Mouse (Mus musculus): ENCODE measurements around the gene Sycp3. TPM values are rescaled to one million over a fixed set of nuclear protein-coding genes. Genes with fewer than 3 reads are reported as not detected.
"Not testable (repeated sequence)": the region's sequence is repeated elsewhere in the genome, so short reads cannot be mapped to it uniquely, and the experiment has no call there.

The Sycp3 gene
- polyA plus RNA-seq, 1 experiment from 2014 or later = 0.21 TPM

- no peak for DNase-seq (ENCODE audit: low spot score)
- H3K36me3 ChIP-seq = no peaks in the 10 kb centered on the region
- no peaks in the 10 kb centered on the region for H3K27me3 ChIP-seq (ENCODE audit: low read depth, poor library complexity, severe bottlenecking)
- no peak overlapping the region for H3K4me3 ChIP-seq
- no peaks in the 10 kb centered on the region for H3K9me3 ChIP-seq (replicated peaks)
- 74% methylated on average over 18 of the region's 18 CpGs for WGBS
- H3K4me1 ChIP-seq = no peaks in the 10 kb centered on the region
- no peak overlapping the region for H3K27ac ChIP-seq
Measured at GRCm38 (mm10) chr10:88460122-88460820, 902 bp downstream of the Sycp3 start.

DNA sequence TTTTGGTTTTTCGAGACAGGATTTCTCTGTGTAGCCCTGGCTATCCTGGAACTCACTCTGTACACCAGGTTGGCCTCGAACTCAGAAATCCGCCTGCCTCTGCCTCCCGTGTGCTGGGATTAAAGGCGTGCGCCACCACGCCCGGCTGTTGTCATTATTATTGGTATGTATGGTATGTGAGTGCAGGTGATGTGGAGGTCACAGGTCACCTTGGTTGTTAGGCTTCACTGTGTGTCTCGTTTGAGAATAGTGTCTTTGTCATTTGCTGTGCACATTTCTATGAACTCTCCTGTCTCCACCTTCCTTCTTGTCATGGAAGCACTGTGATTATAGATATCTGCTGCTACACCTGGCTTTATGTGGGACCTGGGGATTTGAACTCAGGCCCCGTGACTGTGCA, 23.5 kb downstream of the Sycp3 start:
- not testable (repeated sequence) for H3K36me3 ChIP-seq; H3K4me3 ChIP-seq; DNase-seq (ENCODE audit: low spot score); H3K9me3 ChIP-seq (replicated peaks); H3K27me3 ChIP-seq (ENCODE audit: low read depth, poor library complexity, severe bottlenecking); H3K27ac ChIP-seq; H3K4me1 ChIP-seq
- 91% methylated on average over 10 of the region's 10 CpGs for WGBS

DNA sequence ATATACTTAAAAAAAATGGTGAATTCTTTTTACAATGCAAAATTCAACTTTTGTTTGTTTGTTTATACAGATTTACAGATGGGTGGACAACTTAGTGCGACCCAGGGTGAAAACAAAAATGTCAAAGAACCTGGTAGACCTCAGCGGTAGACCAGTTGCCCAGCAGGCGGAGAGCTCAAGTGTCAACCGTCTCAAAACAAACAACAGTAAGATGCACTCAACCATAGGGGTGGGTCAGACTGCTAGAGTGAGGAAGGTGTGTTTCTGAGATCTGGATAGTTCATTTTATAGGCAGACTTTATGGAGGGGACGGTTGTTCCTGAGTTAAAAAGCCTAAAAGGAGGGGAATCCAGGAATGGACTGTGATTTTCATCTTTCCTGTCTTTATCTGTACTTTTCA, 29.3 kb downstream of the Sycp3 start:
- WGBS = 91% methylated on average over 5 of the region's 5 CpGs
- Histone ChIP-seq H3K4me1 (no peaks in the 10 kb centered on the region), H3K27me3 (ENCODE audit: low read depth, poor library complexity, severe bottlenecking) (no peaks in the 10 kb centered on the region), H3K36me3 (no peaks in the 10 kb centered on the region), H3K4me3 (no peak overlapping the region), H3K27ac (no peak overlapping the region), H3K9me3 (replicated peaks) (no peaks in the 10 kb centered on the region)
- DNase-seq (ENCODE audit: low spot score) = no peak

DNA sequence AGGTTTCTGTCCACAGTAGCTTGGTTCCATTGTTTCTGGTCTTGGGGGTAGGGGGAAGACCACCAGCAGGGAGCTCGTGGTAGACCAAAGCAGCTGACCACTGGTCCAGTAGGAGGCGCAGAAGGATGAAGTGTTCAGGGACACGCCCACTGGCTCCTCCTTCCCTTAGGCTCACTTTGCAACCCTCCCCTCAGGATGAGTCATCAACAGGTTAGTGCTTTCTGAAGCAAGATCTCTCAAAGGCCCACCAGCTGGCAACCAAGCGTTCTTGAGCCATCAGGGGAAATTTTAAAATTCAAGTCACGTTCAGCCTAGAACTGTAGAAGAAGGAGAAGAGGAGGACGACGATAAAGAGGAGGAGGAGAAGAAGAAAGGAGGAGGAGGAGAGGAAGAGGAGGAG, 32.3 kb downstream of the Sycp3 start:
- no peak overlapping the region for H3K27ac ChIP-seq
- no peak overlapping the region for H3K4me3 ChIP-seq
- no peak for DNase-seq (ENCODE audit: low spot score)
- no peaks in the 10 kb centered on the region for H3K27me3 ChIP-seq (ENCODE audit: low read depth, poor library complexity, severe bottlenecking)
- no peaks in the 10 kb centered on the region for H3K9me3 ChIP-seq (replicated peaks)
- 61% methylated on average over 7 of the region's 7 CpGs for WGBS
- H3K36me3 ChIP-seq = no peaks in the 10 kb centered on the region
- H3K4me1 ChIP-seq = peaks cover 13% of the 10 kb centered on the region

GRCm38 (mm10) chr10:88492658-88493057, 33.3 kb downstream of the Sycp3 start:
- no peak for DNase-seq (ENCODE audit: low spot score)
- H3K27ac ChIP-seq = no peak overlapping the region
- no peaks in the 10 kb centered on the region for H3K9me3 ChIP-seq (replicated peaks)
- peaks cover 21% of the 10 kb centered on the region for H3K4me1 ChIP-seq
- WGBS = 89% methylated on average over 8 of the region's 8 CpGs
- no peak overlapping the region for H3K4me3 ChIP-seq
- no peaks in the 10 kb centered on the region for H3K27me3 ChIP-seq (ENCODE audit: low read depth, poor library complexity, severe bottlenecking)
- H3K36me3 ChIP-seq = no peaks in the 10 kb centered on the region

DNA sequence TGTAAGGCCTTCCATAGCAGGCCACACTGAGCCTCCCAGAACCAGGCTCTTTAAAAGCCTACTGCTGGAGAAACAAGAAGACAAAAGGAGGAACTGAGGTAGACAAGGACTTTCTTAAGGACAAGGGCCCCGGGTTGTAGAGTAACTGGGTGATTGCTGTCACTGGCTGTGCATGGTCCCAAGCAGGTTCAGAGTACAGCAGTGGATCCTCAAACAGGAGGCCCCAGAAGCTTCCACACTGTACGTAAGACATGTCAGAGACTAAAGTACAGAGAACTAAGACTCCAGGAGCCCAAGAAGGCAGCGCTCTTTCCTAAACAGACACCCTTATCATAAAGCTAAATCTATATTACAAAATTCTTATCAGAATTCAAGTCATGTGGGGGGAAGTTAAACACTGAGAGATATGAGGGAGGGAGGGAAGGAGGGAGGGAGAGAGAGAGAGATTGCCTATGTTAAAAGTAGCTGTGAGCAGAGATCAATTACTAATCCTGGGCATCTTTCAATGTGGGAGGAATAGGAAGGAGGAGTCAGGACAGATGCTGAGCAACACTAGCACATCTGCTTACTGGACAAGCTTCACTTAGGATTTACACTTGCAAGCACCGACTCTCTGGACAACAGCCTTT, 35.7 kb downstream of the Sycp3 start:
- Histone ChIP-seq H3K27ac (no peak overlapping the region), H3K9me3 (replicated peaks) (no peaks in the 10 kb centered on the region), H3K36me3 (0 out of 2 replicates have a peak, but pooled peaks cover 2% of the 10 kb centered on the region), H3K4me3 (no peak overlapping the region), H3K27me3 (ENCODE audit: low read depth, poor library complexity, severe bottlenecking) (no peaks in the 10 kb centered on the region), H3K4me1 (peaks cover 21% of the 10 kb centered on the region)
- DNase-seq (ENCODE audit: low spot score) = no peak
- 86% methylated on average over 4 of the region's 4 CpGs for WGBS

DNA sequence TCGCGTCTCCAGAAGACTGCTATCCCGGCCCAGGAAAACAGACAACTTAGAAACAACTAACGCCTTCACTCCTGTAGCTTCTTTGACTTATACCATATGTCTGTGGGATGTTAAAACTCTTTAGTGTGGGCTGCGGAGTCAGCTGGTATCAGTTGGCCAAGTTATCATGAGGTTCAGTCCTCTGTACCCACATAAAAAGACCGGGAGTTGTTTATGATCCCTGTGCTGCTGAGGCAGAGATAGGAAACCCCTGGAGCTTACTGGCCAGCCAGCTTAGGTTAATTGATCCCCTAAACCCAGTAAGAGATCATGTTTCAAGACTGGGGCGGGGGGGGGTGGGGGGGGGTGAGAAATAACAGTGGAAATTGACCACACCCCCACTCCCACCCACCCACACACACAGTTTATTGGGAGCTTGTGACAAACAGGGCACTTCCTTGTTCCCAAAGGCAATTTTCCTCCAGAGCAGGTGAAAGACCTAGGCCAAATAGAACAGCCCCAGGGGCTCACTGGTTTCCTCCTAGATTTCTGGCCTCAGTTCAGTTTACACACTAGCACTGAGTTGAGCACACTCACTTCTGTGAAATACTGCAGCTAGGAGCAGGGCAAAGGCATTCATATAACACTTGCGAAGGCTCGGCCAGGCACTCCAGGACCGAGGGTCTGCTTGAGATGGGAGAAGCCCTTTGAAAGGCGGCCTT, 37.6 kb downstream of the Sycp3 start:
- no peak for DNase-seq (ENCODE audit: low spot score)
- H3K36me3 ChIP-seq = 0 out of 2 replicates have a peak, but pooled peaks cover 2% of the 10 kb centered on the region
- no peaks in the 10 kb centered on the region for H3K9me3 ChIP-seq (replicated peaks)
- H3K27ac ChIP-seq = no peak overlapping the region
- peaks cover 25% of the 10 kb centered on the region for H3K4me1 ChIP-seq
- H3K27me3 ChIP-seq (ENCODE audit: low read depth, poor library complexity, severe bottlenecking) = no peaks in the 10 kb centered on the region
- 45% methylated on average over 11 of the region's 11 CpGs for WGBS
- H3K4me3 ChIP-seq = peak overlapping the region; percentile 2; the same call in 1 of the 2 replicates

DNA sequence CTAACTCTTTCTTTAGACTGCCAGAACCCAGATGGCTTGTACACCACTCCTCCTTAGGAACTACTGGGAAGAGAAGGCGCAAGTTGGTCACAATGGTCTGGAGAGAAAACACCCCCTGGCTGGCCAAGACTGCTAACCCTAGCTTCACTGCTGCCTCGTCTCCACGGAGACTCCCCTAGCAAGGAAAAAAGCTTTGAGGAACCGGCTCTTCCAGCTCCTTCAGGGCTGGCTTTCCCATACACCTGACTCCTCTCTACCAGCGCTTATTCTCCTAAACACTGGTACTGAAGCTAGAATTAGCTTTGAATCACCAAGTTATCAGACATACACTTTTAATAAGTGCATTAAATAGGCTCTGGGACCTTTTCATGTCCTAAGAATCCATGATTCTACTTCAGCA, 40.6 kb downstream of the Sycp3 start:
- WGBS = 69% methylated on average over 5 of the region's 5 CpGs
- Histone ChIP-seq H3K36me3 (0 out of 2 replicates have a peak, but pooled peaks cover 2% of the 10 kb centered on the region), H3K4me3 (no peak overlapping the region), H3K27ac (no peak overlapping the region), H3K27me3 (ENCODE audit: low read depth, poor library complexity, severe bottlenecking) (no peaks in the 10 kb centered on the region), H3K4me1 (peaks cover 43% of the 10 kb centered on the region), H3K9me3 (replicated peaks) (no peaks in the 10 kb centered on the region)
- DNase-seq (ENCODE audit: low spot score) = no peak

GRCm38 (mm10) chr10:88501370-88501769, 42.0 kb downstream of the Sycp3 start:
- H3K36me3 ChIP-seq = 0 out of 2 replicates have a peak, but pooled peaks cover 2% of the 10 kb centered on the region
- H3K27ac ChIP-seq = no peak overlapping the region
- H3K4me3 ChIP-seq = no peak overlapping the region
- DNase-seq (ENCODE audit: low spot score) = no peak
- 81% methylated on average over 10 of the region's 10 CpGs for WGBS
- peaks cover 38% of the 10 kb centered on the region for H3K4me1 ChIP-seq
- no peaks in the 10 kb centered on the region for H3K27me3 ChIP-seq (ENCODE audit: low read depth, poor library complexity, severe bottlenecking)
- no peaks in the 10 kb centered on the region for H3K9me3 ChIP-seq (replicated peaks)

- H3K4me3 ChIP-seq = no peak overlapping the region
Measured at GRCm38 (mm10) chr10:88501886-88502765, 42.8 kb downstream of the Sycp3 start.

DNA sequence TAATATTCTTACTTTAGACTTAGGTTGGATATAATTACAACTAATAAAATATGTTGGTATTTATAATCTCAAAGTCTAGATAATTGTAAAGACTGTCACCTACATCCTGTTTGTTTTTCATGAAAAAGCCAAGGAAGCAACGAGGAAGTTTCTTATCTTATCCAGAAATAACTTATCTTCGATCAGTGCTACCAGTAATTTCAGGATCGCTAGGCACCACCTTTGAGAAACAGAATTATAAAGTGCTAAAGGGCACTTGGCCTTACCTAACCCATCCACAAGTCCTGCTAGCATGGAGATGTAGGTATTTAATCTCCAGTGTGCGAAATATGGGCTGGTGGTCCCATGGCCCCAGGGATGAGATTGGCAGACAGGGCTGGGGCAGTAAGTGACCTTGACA, 43.5 kb downstream of the Sycp3 start:
- Histone ChIP-seq H3K27me3 (ENCODE audit: low read depth, poor library complexity, severe bottlenecking) (no peaks in the 10 kb centered on the region), H3K4me1 (peaks cover 28% of the 10 kb centered on the region), H3K4me3 (peak overlapping the region; percentile 75), H3K9me3 (replicated peaks) (no peaks in the 10 kb centered on the region), H3K27ac (peak overlapping the region; percentile 92), H3K36me3 (0 out of 2 replicates have a peak, but pooled peaks cover 2% of the 10 kb centered on the region)
- WGBS = 55% methylated on average over 4 of the region's 4 CpGs
- DNase-seq (ENCODE audit: low spot score) = no peak

More at GRCm38 (mm10) chr10:88501886-88502765, 42.8 kb downstream of the Sycp3 start:
- WGBS = 77% methylated on average over 13 of the region's 13 CpGs
- no peaks in the 10 kb centered on the region for H3K27me3 ChIP-seq (ENCODE audit: low read depth, poor library complexity, severe bottlenecking)
- no peaks in the 10 kb centered on the region for H3K9me3 ChIP-seq (replicated peaks)
- H3K36me3 ChIP-seq = 0 out of 2 replicates have a peak, but pooled peaks cover 2% of the 10 kb centered on the region
- H3K27ac ChIP-seq = no peak overlapping the region
- peaks cover 31% of the 10 kb centered on the region for H3K4me1 ChIP-seq
- DNase-seq (ENCODE audit: low spot score) = no peak
